In genomic region chr3:52878334-52878733, GRCm38 (mm10) we compare ENCODE assay signal across 13 mouse cellular contexts.
DNase-seq lines count a peak whose midpoint lies in the region; ATAC-seq and TF ChIP-seq lines count a peak whose summit lies in the region.
"Had no signal": no experiment of that assay in that cellular context is flagged by ENCODE, and none has a peak within 500 bp of the region (broad histone marks: within the 10 kb centered on the region; RNA-seq: fewer than 3 reads in every experiment).

No protein-coding gene starts in this region.

- DNase-seq in heart, embryonic 10.5 days (ENCODE audit: low spot score) = no peak
- DNase-seq in heart, postnatal 14 days = peak; percentile 4 to 5
- peak; percentile 89 for DNase-seq in naive thymus-derived CD4-positive, alpha-beta T cell, adult 2 months (ENCODE audit: low read depth)
- DNase-seq in urinary bladder, postnatal 25 days (ENCODE audit: low spot score) = no peak
- DNase-seq in forebrain, postnatal 0 days = no peak
- DNase-seq: spleen, adult 18-20 months had no signal

- no peak for ATAC-seq in heart, embryonic 12.5 days (ENCODE audit: insufficient number of reproducible peaks, low FRiP score)
- no peak for ATAC-seq in megakaryocyte-erythroid progenitor cell, adult 5-6 weeks (replicated peaks; ENCODE audit: low FRiP score, low TSS enrichment, poor library complexity, severe bottlenecking)
- no peak for ATAC-seq in forebrain, postnatal 0 days

- H3K79me3 ChIP-seq in C2C12 (ENCODE audit: low read depth) = no peaks in the 10 kb centered on the region

- no peak overlapping the region for H3K4me3 ChIP-seq in heart, embryonic 10.5 days
- H3K4me3 ChIP-seq in heart, embryonic 12.5 days = no peak overlapping the region
- H3K4me3 ChIP-seq in C2C12 (ENCODE audit: insufficient read depth, poor library complexity, severe bottlenecking) = no peak overlapping the region
- H3K4me3 ChIP-seq in forebrain, postnatal 0 days (ENCODE audit: low read depth, low read length) = no peak overlapping the region
- H3K4me3 ChIP-seq: embryonic facial prominence, embryonic 12.5 days; hindbrain, embryonic 13.5 days had no signal

- H3K27ac ChIP-seq in heart, embryonic 10.5 days = 0 out of 2 replicates have a peak overlapping the region, but pooled peaks have one; percentile 22
- no peak overlapping the region for H3K27ac ChIP-seq in heart, embryonic 12.5 days (ENCODE audit: poor library complexity, severe bottlenecking)
- H3K27ac ChIP-seq in forebrain, postnatal 0 days (ENCODE audit: low read depth, low read length) = no peak overlapping the region
- H3K27ac ChIP-seq: embryonic facial prominence, embryonic 12.5 days; hindbrain, embryonic 13.5 days had no signal

- no peak overlapping the region for H3K4me2 ChIP-seq in heart, embryonic 12.5 days
- no peak overlapping the region for H3K4me2 ChIP-seq in forebrain, postnatal 0 days (ENCODE audit: low read depth)
- H3K4me2 ChIP-seq: embryonic facial prominence, embryonic 12.5 days; hindbrain, embryonic 13.5 days; midbrain, embryonic 11.5 days had no signal

- H3ac ChIP-seq in C2C12 (ENCODE audit: control insufficient read depth, insufficient read length, low read depth) = no peak overlapping the region

- intact Hi-C loops in heart, postnatal 14 days (cut with DNase I) = no loop called here

- WGBS in heart, embryonic 10.5 days = 40% methylated on average over 3 of the region's 3 CpGs
- WGBS in heart, embryonic 12.5 days = 41% methylated on average over 3 of the region's 3 CpGs
- WGBS in forebrain, postnatal 0 days = 65% methylated on average over 3 of the region's 3 CpGs

- H3K9me3 ChIP-seq in heart, embryonic 10.5 days = no peaks in the 10 kb centered on the region
- no peaks in the 10 kb centered on the region for H3K9me3 ChIP-seq in heart, embryonic 12.5 days (replicated peaks)
- H3K9me3 ChIP-seq in forebrain, postnatal 0 days (ENCODE audit: low read length) = no peaks in the 10 kb centered on the region
- H3K9me3 ChIP-seq: embryonic facial prominence, embryonic 12.5 days; hindbrain, embryonic 13.5 days had no signal

- H3K4me1 ChIP-seq in heart, embryonic 10.5 days = peaks cover 8% of the 10 kb centered on the region; the same call in 1 of the 2 replicates
- H3K4me1 ChIP-seq in heart, embryonic 12.5 days (replicated peaks) = peaks cover 7% of the 10 kb centered on the region
- no peaks in the 10 kb centered on the region for H3K4me1 ChIP-seq in forebrain, postnatal 0 days (ENCODE audit: insufficient read depth)
- H3K4me1 ChIP-seq: embryonic facial prominence, embryonic 12.5 days; hindbrain, embryonic 13.5 days had no signal

- no peak overlapping the region for H3K9ac ChIP-seq in heart, embryonic 12.5 days
- H3K9ac ChIP-seq in forebrain, postnatal 0 days = no peak overlapping the region
- H3K9ac ChIP-seq: embryonic facial prominence, embryonic 12.5 days; hindbrain, embryonic 13.5 days had no signal

- no peak for TF ChIP-seq CTCF in C2C12 (IDR thresholded peaks at IDR 0.05; ENCODE audit: control insufficient read depth, insufficient read depth, insufficient read length)
- TF ChIP-seq CTCF in forebrain, postnatal 0 days (IDR thresholded peaks at IDR 0.05; ENCODE audit: low read depth) = no peak

- no peaks in the 10 kb centered on the region for H3K79me2 ChIP-seq in C2C12 (ENCODE audit: control insufficient read depth, insufficient read depth)

- H3K36me3 ChIP-seq in heart, embryonic 10.5 days = no peaks in the 10 kb centered on the region
- H3K36me3 ChIP-seq in heart, embryonic 12.5 days = no peaks in the 10 kb centered on the region
- H3K36me3 ChIP-seq in C2C12 (ENCODE audit: control insufficient read depth, insufficient read depth) = no peaks in the 10 kb centered on the region
- no peaks in the 10 kb centered on the region for H3K36me3 ChIP-seq in forebrain, postnatal 0 days (ENCODE audit: insufficient read depth)
- H3K36me3 ChIP-seq: embryonic facial prominence, embryonic 12.5 days; hindbrain, embryonic 13.5 days had no signal

- no peaks in the 10 kb centered on the region for H3K27me3 ChIP-seq in heart, embryonic 10.5 days (ENCODE audit: insufficient read depth, poor library complexity, severe bottlenecking)
- H3K27me3 ChIP-seq in heart, embryonic 12.5 days (replicated peaks) = no peaks in the 10 kb centered on the region
- no peaks in the 10 kb centered on the region for H3K27me3 ChIP-seq in C2C12 (ENCODE audit: control insufficient read depth, insufficient read depth, insufficient read length)
- H3K27me3 ChIP-seq in forebrain, postnatal 0 days (ENCODE audit: insufficient read depth, low read length) = no peaks in the 10 kb centered on the region
- H3K27me3 ChIP-seq: CH12.LX; embryonic facial prominence, embryonic 12.5 days; hindbrain, embryonic 13.5 days had no signal

TF ChIP-seq in C2C12, 6 proteins besides CTCF, POLR2A, EP300 and RAD21:
- no peak for TF ChIP-seq USF1 (IDR thresholded peaks at IDR 0.05; ENCODE audit: low read depth)
- TF ChIP-seq CEBPB (IDR thresholded peaks at IDR 0.05; ENCODE audit: low read depth) = peak; percentile 15

Comparison
In these comparisons a context has a peak if more than half of its experiments do, and no peak if none do; other contexts are left out.
1. DNase-seq: peak in heart, postnatal 14 days (2 of 2) and naive thymus-derived CD4-positive, alpha-beta T cell, adult 2 months (single experiment); none in heart, embryonic 10.5 days (single experiment), urinary bladder, postnatal 25 days (single experiment) and forebrain, postnatal 0 days (single experiment).